Mouse (Mus musculus) MEL-GATA-1-ER (cell line): ENCODE data around the gene March4.
A peak's percentile ranks its signal among the peaks of the same experiment; 100 is the strongest.

Experiments used
- DNase-seq: peaks from one replicate; pipeline ENCODE4 v3.0.0-alpha.2; 2012; ENCODE audit warnings: low read depth; ENCODE audit errors: extremely low read depth

Gene March4

DNA sequence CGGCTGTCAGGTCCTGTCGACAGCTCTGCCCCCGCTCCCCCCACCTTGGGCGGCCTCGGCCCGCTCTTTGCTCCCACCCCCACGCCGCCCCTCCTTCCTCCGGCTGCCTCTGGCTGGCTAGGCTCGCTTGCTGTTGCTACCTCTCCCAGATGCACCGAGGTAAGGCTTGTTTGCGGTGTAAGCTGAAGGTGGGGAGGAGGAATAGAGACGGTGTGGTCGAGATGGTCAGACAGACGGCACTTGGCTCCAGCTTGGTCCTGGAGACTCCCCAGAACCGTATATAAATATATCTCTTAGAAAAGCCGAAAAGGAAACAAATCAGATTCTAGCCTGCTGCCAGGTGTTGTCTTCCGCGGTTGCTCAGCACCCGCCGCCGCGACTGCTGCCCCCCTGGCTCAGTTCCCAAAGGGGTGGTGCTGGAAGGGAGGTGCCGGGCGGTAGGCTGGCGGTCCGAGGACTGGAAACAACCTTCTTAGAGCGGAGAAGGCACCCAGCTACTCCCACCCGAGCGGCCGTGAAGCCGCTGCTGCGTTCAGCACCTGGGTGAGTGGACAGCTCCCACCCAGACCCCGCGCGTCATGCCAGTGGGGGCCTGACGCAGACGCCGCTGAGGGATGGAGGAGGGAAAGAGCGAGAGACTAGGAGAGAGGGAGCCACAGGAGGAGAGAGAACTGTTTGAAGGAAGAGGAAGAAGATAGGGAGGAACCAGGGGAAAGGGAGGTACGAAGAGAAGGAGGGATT, at the start of gene March4:
TSS of gene March4 (minus strand) at position 320 of the 741 bp plus-strand sequence.
- no peak for DNase-seq

DNA sequence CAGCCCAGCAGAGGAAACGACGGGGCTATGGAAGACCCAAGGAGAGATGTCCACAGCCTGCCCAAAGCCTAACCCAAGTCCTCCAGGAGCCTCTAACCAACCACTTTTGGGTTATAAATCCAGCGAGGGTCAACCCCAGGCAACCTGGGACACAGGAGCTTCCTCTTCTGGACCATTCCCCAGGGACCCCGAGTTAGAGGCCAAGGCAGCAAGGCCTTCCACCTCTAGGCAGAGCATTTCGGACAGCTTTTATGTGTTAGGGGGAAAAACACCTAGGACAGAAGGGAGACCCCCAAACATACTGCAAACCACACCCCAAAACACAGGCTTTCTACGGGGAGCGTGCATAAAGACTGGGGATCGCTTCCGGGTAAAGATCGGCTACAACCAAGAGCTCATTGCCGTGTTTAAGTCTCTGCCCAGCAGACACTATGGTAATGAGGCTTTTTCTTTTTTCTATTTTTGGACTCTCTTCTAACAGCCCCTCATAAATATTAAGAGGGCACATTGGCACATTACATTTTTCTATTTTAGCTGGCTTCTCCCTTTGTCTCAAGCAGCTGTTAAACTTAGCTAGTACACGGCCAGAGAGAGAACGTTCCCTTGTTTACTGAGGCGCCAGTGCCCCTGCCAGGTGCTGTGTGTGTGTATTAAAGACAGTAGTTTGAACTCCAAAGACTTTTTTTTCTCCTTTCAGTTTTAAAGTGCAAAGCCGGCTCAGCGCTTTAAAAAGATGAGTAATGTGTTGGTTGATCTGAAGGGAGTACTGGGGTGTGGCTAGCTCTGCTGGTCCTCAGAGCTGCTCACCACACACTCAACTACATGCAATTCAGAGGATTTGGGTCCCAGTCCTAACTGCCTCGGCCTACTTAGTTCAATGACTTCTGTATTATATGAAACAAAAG, 49.5 kb upstream of the March4 start:
- DNase-seq: no peak

GRCm38 (mm10) chr1:72583906-72584305, 47.2 kb upstream of the March4 start:
- DNase-seq: no peak

GRCm38 (mm10) chr1:72582947-72583731, 46.4 kb upstream of the March4 start, which contains the start of gene Smarcal1:
Gene Smarcal1 (plus strand): TSS chr1:72583251.
- peak; percentile 97 for DNase-seq

DNA sequence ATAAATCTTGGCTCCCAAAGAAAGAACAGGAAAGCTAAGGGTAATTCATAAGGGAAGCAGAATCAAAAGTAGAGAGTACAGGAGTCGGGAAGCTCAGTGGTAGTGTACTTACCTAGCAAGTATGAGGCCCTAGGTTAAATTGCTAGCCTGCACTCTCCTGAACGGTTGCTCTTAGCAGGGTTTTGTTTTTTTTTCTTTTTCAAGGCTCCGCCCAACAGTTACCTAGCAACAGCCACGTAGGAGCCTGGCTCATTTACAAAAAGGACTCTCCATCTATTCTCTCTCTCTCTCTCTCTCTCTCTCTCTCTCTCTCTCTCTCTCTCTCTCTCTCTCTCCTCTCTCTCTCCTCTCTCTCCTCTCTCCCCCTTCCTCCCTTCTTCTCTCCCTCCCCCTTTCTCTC, 42.1 kb upstream of the March4 start:
- DNase-seq: no peak

- no peak for DNase-seq
These were observed 41.6 kb upstream of the March4 start for GRCm38 (mm10) chr1:72578351-72578750.

GRCm38 (mm10) chr1:72577481-72577922, 40.8 kb upstream of the March4 start:
- DNase-seq: no peak

DNA sequence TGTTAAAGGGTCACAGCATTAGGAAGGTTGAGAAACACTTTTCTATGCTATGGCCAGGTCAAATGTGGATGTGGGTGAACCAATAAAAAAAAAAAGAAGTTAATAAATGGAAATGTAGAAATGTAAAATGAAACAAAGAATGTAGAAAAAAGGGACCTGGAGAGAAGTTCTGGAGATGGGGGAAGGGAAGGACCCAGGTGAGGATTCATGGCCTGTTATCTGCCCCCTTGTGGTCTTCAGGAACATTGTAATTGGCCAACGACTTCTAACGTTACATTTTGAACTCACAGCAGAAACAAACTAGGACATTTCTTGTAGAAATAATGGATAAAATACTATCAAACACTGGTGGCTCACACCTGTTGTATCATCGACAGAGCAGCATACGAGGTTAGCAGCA, 38.4 kb upstream of the March4 start:
- DNase-seq: no peak

GRCm38 (mm10) chr1:72574608-72575007, 37.9 kb upstream of the March4 start:
- DNase-seq: no peak

DNA sequence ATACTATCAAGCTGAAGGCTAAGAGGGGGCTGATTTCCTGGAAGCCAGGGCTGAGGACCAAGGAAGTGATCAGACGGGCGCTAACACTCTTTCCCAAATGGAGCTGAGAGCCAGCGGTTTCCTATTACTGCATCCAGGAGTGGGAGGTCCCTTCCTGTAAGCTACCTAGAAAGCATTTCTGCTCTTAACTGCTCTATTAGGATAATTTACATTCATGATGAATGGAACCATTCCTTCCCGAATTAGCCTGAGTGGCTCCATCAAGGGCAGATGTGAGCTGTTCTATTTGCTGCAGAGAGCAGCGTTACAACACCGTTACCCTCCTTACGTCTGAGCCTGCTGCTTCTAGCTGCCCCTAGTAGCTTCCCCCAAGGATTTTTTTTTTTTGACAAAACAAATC, 37.3 kb upstream of the March4 start:
- no peak for DNase-seq

DNA sequence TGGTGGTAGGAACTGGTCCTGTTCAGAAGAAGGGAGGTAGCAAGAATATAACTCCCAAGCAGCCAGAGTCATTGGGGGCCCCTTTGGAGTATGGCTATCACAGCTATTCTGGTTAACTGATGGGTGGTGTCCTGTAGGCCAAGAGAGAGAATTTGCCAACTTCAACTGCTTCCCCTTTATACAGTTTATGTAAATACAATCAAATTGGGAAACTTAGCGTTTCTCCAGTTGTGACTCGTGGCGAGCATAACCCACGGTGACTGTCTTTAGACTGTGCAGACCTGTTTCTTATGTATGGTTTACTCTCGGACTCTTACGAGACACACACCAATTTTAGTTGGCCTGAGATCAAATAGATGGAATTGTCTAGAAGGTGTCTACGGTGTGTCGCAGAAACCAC, 32.0 kb upstream of the March4 start:
- no peak for DNase-seq

- no peak for DNase-seq
These were observed 30.3 kb upstream of the March4 start for GRCm38 (mm10) chr1:72567056-72567455.

- no peak for DNase-seq
These were observed 27.7 kb upstream of the March4 start for GRCm38 (mm10) chr1:72564334-72564962.

DNA sequence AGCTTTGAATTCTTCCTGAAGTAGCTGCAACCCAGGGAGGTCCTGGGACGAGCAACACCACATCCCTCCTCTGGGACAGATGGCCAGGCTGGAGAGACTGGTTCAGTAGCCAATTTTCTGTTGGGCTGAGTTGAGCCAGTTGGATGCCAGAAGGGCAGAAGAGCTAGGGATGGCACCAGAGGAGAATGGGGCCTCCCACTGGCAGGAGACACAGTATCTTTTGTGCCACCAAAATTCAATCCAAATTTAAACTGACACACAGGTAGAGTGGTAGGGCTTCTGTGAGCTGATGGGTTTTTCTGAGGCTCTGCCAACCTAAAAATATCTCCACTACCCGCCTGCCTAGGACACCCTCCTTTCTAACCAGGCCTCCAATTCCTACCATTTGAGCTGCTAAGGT, 21.9 kb upstream of the March4 start:
- DNase-seq: no peak

GRCm38 (mm10) chr1:72556471-72556870, 19.7 kb upstream of the March4 start:
- DNase-seq: no peak

GRCm38 (mm10) chr1:72550317-72550716, 13.6 kb upstream of the March4 start:
- no peak for DNase-seq

- no peak for DNase-seq
These were observed 1.5 kb upstream of the March4 start for GRCm38 (mm10) chr1:72538266-72538665.

DNA sequence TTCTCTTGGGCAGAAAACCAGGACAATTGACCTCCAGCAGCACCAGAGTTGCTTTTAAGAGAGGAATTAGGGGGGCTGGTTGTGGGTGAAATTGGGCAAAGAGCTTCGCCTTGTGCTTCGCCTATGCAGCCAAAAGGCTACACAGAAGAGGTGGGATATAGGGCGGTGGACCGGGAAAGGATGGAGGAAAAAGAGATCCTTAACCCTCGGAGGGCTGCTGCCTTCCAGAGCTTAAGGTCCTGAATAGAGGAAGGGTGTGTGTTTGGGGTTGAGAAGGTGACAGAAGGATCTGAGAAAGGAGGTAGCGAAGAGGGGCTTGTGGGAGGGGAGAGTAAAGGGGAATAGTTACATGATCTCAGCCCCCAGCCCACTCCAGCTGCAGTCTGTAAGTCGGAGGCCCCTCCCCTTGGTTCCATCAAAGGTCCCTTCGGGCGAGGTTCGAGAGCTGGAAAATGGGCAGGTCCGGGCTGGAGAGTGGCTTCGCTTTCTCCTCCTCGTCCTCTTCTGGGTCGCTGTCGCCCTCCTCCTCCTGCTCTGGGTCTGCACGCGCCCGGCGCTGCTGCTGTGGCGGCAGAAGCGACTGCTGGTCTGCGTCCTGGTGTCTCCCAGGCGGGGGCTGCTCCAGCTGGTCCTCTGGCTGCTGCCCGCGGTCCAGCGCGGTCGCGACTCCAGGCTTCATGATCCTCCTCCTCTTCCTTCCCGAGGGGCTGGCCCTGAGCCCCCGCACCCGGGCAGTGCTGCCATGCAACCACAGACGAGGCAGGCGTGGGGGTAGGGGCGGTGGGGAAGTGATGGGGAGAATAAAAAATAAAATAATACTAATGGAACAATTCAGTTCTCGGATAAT, 782 bp downstream of the March4 start:
- no peak for DNase-seq

DNA sequence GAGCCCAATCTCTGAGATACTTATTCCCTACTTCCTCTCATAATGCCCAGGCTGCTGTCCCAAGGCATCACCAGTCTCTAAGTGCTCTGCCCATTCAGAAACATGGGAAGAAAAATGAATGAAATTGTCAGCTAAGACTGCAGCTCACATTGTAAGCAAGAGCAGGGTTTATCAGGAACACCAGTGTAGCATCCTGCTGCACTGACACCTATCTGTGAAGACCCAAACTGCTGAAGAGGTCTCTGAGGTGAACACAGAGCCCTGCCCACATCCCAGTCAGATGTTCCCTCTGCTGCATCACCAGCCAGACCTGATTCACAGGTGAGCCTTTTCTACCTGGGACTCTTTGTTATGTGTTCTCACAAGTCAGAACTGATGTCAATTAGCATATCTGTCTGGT, 3.3 kb downstream of the March4 start:
- no peak for DNase-seq

DNA sequence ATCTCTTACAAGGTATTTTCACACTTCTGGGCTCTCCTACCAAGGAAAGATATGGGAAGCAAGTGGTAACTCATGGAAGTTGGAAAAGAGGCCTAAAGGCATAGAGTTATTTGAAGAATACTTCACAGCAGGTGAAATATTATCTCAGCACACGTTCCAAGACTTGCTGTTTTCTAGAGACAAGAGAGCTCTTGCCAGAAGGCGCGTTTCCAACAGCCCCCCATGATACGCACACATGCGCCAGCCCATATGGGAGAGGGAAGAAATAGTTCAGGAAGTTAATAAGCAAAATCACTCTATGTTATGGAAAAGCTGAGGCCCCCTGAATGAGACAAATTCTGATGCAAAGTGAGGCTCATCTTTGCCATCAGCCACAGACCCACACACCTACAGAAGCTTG, 3.8 kb downstream of the March4 start:
- DNase-seq: no peak
